Mouse (Mus musculus): ENCODE measurements around the gene Trmt10c. TPM values are rescaled to one million over a fixed set of nuclear protein-coding genes. Genes with fewer than 3 reads are reported as not detected.
A peak's percentile ranks its signal among the peaks of the same experiment; 100 is the strongest.
"Not testable (repeated sequence)": the region's sequence is repeated elsewhere in the genome, so short reads cannot be mapped to it uniquely, and the experiment has no call there.

The Trmt10c gene
- polyA plus RNA-seq, 1 experiment from 2014 or later = 25.7 TPM

GRCm38 (mm10) chr16:56068523-56069070, 31.0 kb upstream of the Trmt10c start:
- no peak overlapping the region for H3K4me2 ChIP-seq (replicated peaks)
- H3K36me3 ChIP-seq = no peaks in the 10 kb centered on the region
- no peaks in the 10 kb centered on the region for H3K4me1 ChIP-seq
- no peak overlapping the region for H3K4me3 ChIP-seq
- no peak overlapping the region for H3K27ac ChIP-seq (replicated peaks)
- 92% methylated on average over 6 of the region's 6 CpGs for WGBS
- ATAC-seq (replicated peaks) = no peak
- no peaks in the 10 kb centered on the region for H3K27me3 ChIP-seq
- H3K9ac ChIP-seq (replicated peaks) = no peak overlapping the region
- H3K9me3 ChIP-seq = no peaks in the 10 kb centered on the region

DNA sequence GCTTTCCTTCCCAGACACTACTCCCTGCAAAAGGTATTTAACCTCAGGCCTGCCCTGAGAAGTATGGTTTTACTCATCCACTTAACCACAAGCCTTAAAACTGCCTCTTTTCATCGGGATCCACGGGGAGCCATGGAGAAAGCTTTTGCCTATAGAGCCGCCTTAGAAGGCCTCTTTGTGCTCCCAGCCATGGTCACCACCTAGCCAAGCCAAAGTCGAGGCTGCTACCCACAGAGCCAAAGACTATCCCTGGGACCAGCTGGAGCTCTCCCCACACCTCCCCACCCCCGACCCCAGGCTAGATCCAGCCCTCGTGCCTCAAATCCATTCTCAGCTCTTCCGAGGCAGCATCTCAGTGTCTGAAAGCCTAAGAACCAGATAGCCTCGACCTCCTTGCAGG, 28.5 kb upstream of the Trmt10c start:
- no peak overlapping the region for H3K9ac ChIP-seq (replicated peaks)
- no peaks in the 10 kb centered on the region for H3K27me3 ChIP-seq
- 22% methylated on average over 8 of the region's 8 CpGs for WGBS
- H3K4me1 ChIP-seq = no peaks in the 10 kb centered on the region
- H3K9me3 ChIP-seq = no peaks in the 10 kb centered on the region
- H3K27ac ChIP-seq (replicated peaks) = no peak overlapping the region
- no peak overlapping the region for H3K4me3 ChIP-seq
- ATAC-seq (replicated peaks) = no peak
- H3K36me3 ChIP-seq = no peaks in the 10 kb centered on the region
- no peak overlapping the region for H3K4me2 ChIP-seq (replicated peaks)

DNA sequence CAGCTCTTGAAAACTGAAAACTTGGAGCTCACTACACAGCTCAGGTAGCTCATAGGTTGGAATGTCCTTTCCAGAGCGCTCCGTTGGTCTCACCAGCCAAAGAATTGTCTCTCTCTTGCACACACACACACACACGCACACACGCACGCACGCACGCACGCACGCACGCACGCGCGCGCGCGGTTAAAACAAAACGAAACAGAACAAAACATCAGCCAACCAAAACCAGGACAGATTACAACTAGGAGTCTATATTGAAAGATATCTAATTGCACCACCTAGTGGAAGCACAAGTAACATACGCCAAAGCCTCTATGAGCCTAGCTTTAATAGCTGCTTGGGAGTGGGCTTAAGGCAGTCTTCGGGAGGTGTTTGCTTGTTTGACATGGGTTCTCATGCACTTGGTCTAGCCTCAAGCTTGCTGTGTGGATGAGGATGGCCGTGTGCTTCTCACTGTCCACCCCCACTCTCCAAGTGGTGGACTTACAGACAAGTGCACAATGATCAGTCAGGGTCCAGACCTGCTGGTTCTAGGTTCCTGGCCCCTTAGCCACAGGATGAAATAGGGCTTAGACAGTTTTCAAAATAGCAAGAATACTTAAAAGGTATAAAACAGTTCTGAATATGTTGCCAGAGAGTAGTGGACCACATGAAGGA, 26.8 kb upstream of the Trmt10c start:
- 1% methylated on average over 20 of the region's 20 CpGs for WGBS
- H3K4me3 ChIP-seq = peak overlapping the region; percentile 37
- no peaks in the 10 kb centered on the region for H3K9me3 ChIP-seq
- peak; percentile 93 for ATAC-seq (replicated peaks)
- peak overlapping the region; percentile 57 for H3K4me2 ChIP-seq (replicated peaks)
- no peaks in the 10 kb centered on the region for H3K36me3 ChIP-seq
- peak overlapping the region; percentile 33 for H3K9ac ChIP-seq (replicated peaks)
- no peaks in the 10 kb centered on the region for H3K4me1 ChIP-seq
- H3K27me3 ChIP-seq = no peaks in the 10 kb centered on the region
- H3K27ac ChIP-seq (replicated peaks) = peak overlapping the region; percentile 64; the same call in 1 of the 2 replicates

DNA sequence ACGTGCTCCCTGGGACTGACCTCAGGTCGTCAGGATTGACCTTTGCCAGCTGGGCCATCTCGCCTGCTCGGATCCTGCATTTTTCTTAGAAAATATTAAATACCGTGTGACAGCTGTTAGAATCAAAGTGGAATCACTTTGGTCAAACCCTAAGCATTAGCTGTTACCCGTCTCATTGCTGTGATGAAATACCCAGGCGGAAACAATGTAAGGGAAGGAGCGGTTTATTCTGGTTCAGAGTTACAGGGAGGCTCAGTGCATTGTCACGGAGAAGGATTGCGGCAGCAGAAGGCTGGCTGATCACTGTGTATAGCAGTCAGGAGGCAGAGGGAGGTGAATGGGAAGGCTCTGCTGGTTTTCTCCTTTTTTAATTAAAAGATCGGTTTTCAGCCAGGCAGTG, 25.4 kb upstream of the Trmt10c start:
- WGBS = 74% methylated on average over 11 of the region's 11 CpGs
- H3K27ac ChIP-seq (replicated peaks) = no peak overlapping the region

DNA sequence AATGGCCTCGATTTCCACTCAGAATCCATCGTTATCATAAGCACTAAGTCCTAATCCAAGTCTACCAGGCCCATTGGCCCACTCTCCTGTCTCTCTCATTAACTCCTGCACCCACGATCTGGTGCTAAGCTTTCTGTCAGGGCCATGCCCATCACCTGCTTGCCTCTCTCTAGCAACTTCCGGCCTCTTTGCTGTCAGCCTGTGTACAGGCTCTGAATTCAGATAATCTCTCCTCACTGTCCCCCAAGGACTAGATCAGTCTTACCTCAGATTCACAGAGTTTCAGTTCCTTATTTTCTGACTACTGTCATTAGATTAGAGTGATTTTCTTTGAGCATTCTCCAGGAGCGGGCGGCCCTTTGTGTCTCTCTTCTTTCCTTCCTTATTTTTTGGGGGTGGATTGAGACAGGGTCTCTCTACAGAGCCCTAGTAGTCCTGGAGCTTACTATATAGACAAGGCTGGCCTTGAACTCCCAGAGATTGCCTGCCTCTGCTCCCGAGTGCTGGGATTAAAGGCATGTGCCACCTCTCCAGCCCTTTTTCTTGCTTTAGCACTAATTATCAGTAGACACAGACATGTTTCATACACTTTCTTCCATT, 24.5 kb upstream of the Trmt10c start:
- Histone ChIP-seq H3K9me3 (no peaks in the 10 kb centered on the region), H3K4me1 (no peaks in the 10 kb centered on the region), H3K27me3 (no peaks in the 10 kb centered on the region), H3K36me3 (no peaks in the 10 kb centered on the region), H3K9ac (replicated peaks) (no peak overlapping the region), H3K4me2 (replicated peaks) (no peak overlapping the region), H3K27ac (replicated peaks) (no peak overlapping the region), H3K4me3 (no peak overlapping the region)
- no peak for ATAC-seq (replicated peaks)
- 79% methylated on average over 7 of the region's 7 CpGs for WGBS

More for the DNA sequence above, 25.4 kb upstream of the Trmt10c start:
- H3K4me1 ChIP-seq = no peaks in the 10 kb centered on the region
- no peaks in the 10 kb centered on the region for H3K36me3 ChIP-seq
- no peaks in the 10 kb centered on the region for H3K27me3 ChIP-seq
- ATAC-seq (replicated peaks) = no peak
- no peak overlapping the region for H3K4me3 ChIP-seq
- H3K9ac ChIP-seq (replicated peaks) = no peak overlapping the region
- no peaks in the 10 kb centered on the region for H3K9me3 ChIP-seq
- H3K4me2 ChIP-seq (replicated peaks) = no peak overlapping the region

GRCm38 (mm10) chr16:56058151-56058550, 20.5 kb upstream of the Trmt10c start:
- peak; percentile 41; the same call in 1 of the 2 replicates for ATAC-seq (replicated peaks)
- no peak overlapping the region for H3K4me3 ChIP-seq
- peak overlapping the region; percentile 67 for H3K27ac ChIP-seq (replicated peaks)
- 75% methylated on average over 10 of the region's 10 CpGs for WGBS
- no peaks in the 10 kb centered on the region for H3K27me3 ChIP-seq
- H3K9me3 ChIP-seq = no peaks in the 10 kb centered on the region
- no peak overlapping the region for H3K9ac ChIP-seq (replicated peaks)
- H3K4me1 ChIP-seq = no peaks in the 10 kb centered on the region
- H3K36me3 ChIP-seq = no peaks in the 10 kb centered on the region
- 0 out of 2 replicates have a peak overlapping the region, but pooled peaks have one; percentile 9 for H3K4me2 ChIP-seq (replicated peaks)

DNA sequence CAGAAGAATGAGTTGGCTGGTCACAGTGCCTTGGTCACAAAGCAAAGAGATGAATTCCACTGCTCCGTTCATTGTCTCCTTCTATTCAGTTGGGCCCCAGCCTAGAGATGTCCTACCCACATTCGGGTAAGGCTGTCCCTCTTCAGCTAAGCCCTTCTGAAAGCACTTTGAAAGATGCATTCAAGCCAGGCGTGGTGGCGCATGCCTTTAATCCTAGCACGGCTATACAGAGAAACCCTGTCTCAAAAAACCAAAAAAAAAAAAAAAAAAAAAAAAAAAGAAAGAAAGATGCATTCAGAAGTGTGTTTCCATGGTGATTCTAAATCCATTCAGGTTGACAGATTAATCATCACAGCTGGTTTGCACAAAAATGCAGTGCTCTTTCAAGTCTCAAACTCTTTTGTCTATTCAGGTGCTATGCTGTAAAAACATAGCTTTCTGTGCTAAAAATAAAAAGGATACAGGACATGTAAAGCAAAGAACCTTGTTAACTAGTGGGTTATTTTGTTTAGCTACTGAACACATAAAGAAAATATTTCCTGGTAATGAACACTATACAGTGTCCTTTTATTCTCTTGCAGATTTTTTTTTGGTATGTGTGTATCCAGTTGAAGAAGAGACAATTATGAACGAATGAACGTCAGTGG, 19.4 kb upstream of the Trmt10c start:
- no peaks in the 10 kb centered on the region for H3K9me3 ChIP-seq
- H3K4me1 ChIP-seq = no peaks in the 10 kb centered on the region
- no peak overlapping the region for H3K4me2 ChIP-seq (replicated peaks)
- H3K9ac ChIP-seq (replicated peaks) = no peak overlapping the region
- H3K4me3 ChIP-seq = no peak overlapping the region
- no peaks in the 10 kb centered on the region for H3K27me3 ChIP-seq
- ATAC-seq (replicated peaks) = peak; percentile 84
- H3K36me3 ChIP-seq = no peaks in the 10 kb centered on the region
- peak overlapping the region; percentile 72 for H3K27ac ChIP-seq (replicated peaks)
- WGBS = 2% methylated on average over 7 of the region's 7 CpGs

GRCm38 (mm10) chr16:56055911-56056310, 18.3 kb upstream of the Trmt10c start:
- Histone ChIP-seq H3K9me3 (no peaks in the 10 kb centered on the region), H3K4me2 (replicated peaks) (no peak overlapping the region), H3K27me3 (no peaks in the 10 kb centered on the region), H3K4me1 (no peaks in the 10 kb centered on the region), H3K4me3 (no peak overlapping the region), H3K27ac (replicated peaks) (no peak overlapping the region), H3K9ac (replicated peaks) (no peak overlapping the region), H3K36me3 (no peaks in the 10 kb centered on the region)
- WGBS = 78% methylated on average over 3 of the region's 3 CpGs
- ATAC-seq (replicated peaks) = no peak

- Histone ChIP-seq H3K4me3 (0 out of 2 replicates have a peak within 1 kb of the TSS, but pooled peaks have one; percentile 9), H3K4me2 (replicated peaks) (peak within 1 kb of the TSS; percentile 25)
- not testable (repeated sequence) for H3K27me3 ChIP-seq; ATAC-seq (replicated peaks); H3K27ac ChIP-seq (replicated peaks); H3K4me1 ChIP-seq; H3K36me3 ChIP-seq; H3K9me3 ChIP-seq; H3K9ac ChIP-seq (replicated peaks)
- WGBS = no CpG with 5 or more reads among the region's 4 CpGs
These were observed 10.4 kb upstream of the Trmt10c start, which contains the start of gene Senp7 for GRCm38 (mm10) chr16:56048038-56048437. Gene Senp7, plus strand, starts transcription at chr16:56048338.

- H3K9me3 ChIP-seq = no peaks in the 10 kb centered on the region
These were observed 471 bp upstream of the Trmt10c start for GRCm38 (mm10) chr16:56038090-56038489.

DNA sequence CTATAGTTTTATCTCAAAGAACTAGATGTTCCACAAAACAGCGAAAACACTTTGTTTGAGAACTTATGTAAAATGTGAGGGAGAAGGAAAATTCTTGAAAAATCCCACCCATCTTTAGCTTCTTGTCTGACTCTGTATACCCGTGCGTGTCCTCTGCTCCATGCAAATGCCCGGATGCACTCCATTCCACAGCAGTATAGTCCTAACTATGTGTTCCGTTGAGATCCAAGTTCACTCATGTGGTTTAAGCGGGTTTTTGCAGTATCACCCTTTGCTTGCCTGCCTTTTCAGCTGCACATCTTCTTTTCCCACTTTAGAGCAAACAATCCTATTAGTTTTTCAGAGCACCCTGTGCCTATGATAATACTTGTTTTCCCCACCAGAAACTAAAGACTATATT, 1.1 kb downstream of the Trmt10c start:
- H3K36me3 ChIP-seq = peaks cover 22% of the 10 kb centered on the region
- 69% methylated on average over 6 of the region's 6 CpGs for WGBS
- peak overlapping the region; percentile 88 for H3K9ac ChIP-seq (replicated peaks)
- peak overlapping the region; percentile 55 for H3K4me2 ChIP-seq (replicated peaks)
- H3K27ac ChIP-seq (replicated peaks) = no peak overlapping the region
- no peak for ATAC-seq (replicated peaks)
- H3K4me3 ChIP-seq = peak overlapping the region; percentile 95
- no peaks in the 10 kb centered on the region for H3K27me3 ChIP-seq
- no peaks in the 10 kb centered on the region for H3K9me3 ChIP-seq
- H3K4me1 ChIP-seq = peaks cover 23% of the 10 kb centered on the region

More at GRCm38 (mm10) chr16:56038090-56038489, 471 bp upstream of the Trmt10c start:
- Histone ChIP-seq H3K36me3 (peaks cover 15% of the 10 kb centered on the region), H3K27ac (replicated peaks) (peak overlapping the region; percentile 92), H3K4me2 (replicated peaks) (peak overlapping the region; percentile 55), H3K9ac (replicated peaks) (peak overlapping the region; percentile 88), H3K4me1 (peaks cover 23% of the 10 kb centered on the region), H3K27me3 (no peaks in the 10 kb centered on the region), H3K4me3 (peak overlapping the region; percentile 95)
- WGBS = 29% methylated on average over 8 of the region's 8 CpGs
- peak; percentile 60 for ATAC-seq (replicated peaks)

DNA sequence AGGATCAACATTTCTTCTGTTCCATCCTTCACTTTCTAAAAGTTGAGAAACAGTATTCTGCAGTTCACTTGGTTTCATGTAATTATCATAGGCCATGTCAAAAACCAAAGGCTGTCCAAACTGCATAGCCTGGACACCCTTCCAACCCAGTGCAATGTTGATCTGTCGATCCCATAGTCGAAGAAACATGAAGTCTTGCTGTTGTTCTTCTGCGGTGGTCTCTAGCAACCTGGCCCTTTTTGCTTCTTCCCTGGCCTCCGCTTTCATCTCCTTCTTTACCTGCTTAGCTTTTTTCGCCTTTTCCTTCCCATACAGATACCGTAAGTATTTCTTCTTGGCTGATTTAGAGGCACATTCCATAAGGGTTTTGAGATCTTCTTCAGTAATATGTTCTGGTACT, 3.1 kb downstream of the Trmt10c start:
- H3K36me3 ChIP-seq = peaks cover 22% of the 10 kb centered on the region
- WGBS = 97% methylated on average over 6 of the region's 6 CpGs
- no peak overlapping the region for H3K4me2 ChIP-seq (replicated peaks)
- H3K27ac ChIP-seq (replicated peaks) = no peak overlapping the region
- H3K9me3 ChIP-seq = no peaks in the 10 kb centered on the region
- no peak overlapping the region for H3K9ac ChIP-seq (replicated peaks)
- no peaks in the 10 kb centered on the region for H3K27me3 ChIP-seq
- H3K4me1 ChIP-seq = peaks cover 31% of the 10 kb centered on the region
- no peak for ATAC-seq (replicated peaks)
- H3K4me3 ChIP-seq = no peak overlapping the region

All from forebrain, embryonic 15.5 days (tissue).